Mouse (Mus musculus) adrenal gland, postnatal 14 days (tissue): ENCODE measurements at regions not wholly inside any gene's neighbourhood (a gene's known extent, or its start where the extent isn't known, plus 50 kb on each side); places are given as distances from the start of the nearest gene placed in this dataset.

Experiments
- DNase-seq: peaks from one replicate; pipeline ENCODE4 v3.0.0; 2021; ENCODE audit warnings: mixed read lengths

GRCm38 (mm10) chr12:39587204-39587909, 450.5 kb downstream of the Arl4a start:
- DNase-seq, result no peak

DNA sequence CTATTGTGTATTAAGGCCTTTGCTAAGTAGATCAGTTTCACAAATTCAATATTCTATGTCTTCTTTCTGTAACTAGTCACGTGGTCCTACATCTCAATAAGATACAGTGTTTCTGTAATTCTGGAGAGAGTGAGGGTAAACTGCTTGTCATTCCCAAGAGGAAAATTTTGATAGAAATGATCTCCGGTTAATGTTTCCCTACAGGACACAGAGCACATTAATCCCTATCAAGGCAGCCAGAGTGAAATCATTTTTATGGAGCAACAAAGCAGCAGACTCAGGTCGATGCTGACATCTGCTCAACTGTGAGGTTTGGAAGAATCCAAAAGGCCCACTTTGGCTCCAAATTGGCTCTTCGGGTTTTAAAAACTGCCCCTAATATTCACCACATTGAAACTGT, 451.7 kb downstream of the Arl4a start:
- DNase-seq, result no peak

DNA sequence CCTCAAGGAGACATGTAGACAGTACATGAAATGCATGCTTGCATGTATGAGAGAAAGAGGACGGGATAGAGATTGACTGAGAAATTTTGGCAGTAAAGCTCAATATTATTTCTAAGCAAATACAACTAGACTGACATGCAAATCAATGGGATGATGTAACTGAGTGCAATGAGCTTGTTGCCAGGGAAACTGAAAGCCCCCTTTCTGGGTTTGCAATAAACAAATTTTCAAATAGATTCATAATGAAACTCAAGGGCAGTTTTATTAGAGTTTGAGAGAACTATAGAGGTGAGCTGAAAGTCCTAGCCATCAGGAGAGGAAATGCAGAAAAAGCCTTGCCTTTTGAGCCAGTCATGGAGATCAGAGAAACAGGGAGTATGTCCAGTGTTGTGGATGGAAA, 460.2 kb downstream of the Arl4a start:
- DNase-seq, result no peak

DNA sequence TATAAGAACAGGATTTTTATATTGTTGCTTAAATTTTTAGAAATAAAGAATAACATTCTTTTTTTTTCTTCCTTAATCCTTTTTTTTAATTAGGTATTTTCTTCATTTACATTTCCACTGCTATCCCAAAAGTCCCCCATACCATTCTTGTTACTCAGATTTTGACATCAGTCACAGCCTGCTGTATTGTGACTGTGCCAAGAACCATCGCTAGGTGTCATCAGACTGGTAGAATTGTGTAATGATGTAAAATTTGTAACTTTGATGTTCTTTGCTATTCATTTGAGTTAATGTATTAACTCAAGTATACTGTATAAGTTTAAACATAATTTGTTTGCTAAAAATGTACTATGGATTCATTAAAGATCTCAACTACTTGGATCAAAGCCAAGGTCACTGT, 465.0 kb downstream of the Arl4a start:
- DNase-seq, result no peak

DNA sequence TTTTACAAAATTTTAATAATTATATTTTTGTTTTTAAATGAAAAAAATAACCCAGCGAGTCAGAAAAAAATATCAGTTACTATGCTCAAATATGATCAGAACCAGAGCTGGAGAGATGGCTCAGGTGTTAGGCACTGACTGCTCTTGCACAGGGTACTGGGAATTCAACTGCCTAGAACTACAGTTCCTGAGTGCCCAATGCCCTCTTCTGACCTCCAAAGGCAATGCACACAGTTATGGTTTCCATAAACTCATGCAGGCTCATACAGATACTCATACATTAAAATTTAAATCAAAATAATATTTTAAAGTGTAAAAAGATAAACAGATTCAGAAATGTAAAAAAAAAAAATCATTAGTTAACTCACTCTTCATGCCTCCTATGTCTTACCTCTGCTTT, 465.7 kb downstream of the Arl4a start:
- DNase-seq, result no peak

- no peak for DNase-seq
These were observed 476.9 kb downstream of the Arl4a start for GRCm38 (mm10) chr12:39560734-39561446.

DNA sequence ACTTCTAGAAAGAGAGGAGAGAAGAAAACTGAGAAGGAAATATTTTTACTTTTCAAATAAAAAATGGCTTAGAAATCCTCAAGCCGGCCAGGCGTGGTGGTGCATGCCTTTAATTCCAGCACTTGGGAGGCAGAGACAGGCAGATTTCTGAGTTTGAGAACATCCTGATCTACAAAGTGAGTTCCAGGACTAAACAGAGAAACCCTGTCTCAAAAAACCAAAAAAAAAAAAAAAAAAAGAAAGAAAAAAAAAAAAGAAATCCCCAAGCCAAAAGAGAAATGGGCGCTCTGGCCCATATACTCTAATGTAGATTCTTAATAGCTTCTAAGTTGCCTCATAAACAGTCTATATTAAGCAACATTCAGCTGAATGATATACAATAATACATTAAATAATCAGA, 479.3 kb downstream of the Arl4a start:
- no peak for DNase-seq

DNA sequence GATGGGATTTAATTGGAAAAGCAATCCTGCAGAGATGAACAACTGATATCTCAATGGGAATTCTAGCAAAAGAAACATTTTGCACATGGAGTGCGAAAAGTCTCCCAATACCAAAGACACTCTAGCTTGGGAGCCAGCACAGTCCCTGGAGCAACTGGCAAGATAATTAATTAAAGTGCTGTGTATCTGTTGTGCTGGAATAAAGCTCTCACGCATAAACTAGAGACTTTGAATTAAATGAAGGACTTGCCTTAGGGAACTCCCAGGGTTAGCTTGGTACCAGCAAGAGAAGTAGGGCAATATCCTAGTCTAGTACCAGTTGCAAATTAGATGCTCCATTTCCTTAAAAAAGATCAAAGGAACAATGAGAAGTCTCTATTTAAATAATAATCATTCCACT, 501.5 kb downstream of the Arl4a start:
- no peak for DNase-seq

DNA sequence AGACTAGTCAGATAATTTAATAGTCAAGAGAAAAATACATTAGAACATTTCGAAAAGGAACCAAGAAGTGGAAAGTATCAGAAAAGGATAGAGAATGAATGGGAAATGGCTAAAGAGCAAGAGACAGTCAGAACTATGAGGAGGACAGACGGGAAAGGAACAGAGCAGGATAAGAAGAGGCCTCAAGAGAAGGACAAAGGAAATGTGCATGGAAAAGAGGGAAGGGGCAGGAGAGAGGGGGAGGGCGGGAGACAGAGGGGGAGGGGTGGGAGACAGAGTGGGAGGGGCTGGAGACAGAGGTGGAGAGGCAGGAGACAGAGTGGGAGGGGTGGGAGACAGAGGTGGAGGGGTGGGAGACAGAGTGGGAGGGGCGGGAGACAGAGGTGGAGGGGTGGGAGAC, 509.7 kb downstream of the Arl4a start:
- no peak for DNase-seq

DNA sequence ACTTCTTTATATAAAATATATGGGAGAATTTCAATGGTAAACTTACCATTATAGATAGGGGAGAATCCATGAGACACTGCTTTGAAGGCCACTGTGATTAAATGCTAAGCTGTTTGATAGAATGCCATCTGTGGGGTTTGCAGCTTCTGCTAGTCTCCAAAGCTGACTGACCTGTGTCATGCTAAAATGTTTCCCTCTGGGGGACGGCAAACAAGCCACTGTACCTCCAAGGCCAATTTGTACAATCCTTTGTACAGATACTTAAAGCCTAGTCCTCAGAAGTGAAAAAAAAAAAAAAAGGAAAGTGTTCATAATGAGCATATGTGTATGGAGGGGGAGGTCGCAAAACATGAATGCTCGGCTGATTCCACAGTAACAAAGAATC, 510.6 kb downstream of the Arl4a start:
- DNase-seq, result no peak

DNA sequence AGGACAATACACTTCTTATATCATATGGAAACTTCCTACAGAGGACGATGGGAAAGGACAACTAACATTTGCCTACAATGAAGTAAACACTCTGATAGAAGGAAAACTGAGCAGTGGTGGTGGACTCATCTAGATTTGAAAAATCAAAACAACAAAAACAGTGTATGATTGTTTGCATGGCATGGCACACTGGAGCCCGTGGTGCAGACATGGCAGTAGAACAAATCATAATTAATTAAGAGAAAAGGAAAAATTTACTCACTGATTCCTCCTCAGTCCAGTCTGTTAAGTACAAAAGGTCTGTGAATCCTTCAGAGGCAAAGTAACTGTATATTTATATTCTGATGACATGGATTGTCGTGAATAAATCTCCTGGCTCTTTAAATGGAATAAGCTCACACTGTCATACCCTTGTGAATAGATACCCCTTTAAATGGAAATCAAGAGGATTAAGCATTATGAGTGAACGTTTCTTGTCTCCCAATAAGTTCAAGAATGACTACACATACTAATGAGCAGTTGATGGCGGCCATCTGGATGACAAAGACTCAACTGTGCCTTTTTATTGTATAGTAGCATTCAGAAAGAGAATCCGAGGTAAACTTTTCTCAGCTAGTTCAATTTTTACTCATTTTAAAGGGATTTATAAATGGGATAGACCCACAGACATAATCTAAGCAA, 511.1 kb downstream of the Arl4a start:
- no peak for DNase-seq

GRCm38 (mm10) chr12:39515690-39516089, 522.1 kb downstream of the Arl4a start:
- DNase-seq, result no peak

- DNase-seq, result no peak
These were observed 527.0 kb downstream of the Arl4a start for GRCm38 (mm10) chr12:39510855-39511254.

DNA sequence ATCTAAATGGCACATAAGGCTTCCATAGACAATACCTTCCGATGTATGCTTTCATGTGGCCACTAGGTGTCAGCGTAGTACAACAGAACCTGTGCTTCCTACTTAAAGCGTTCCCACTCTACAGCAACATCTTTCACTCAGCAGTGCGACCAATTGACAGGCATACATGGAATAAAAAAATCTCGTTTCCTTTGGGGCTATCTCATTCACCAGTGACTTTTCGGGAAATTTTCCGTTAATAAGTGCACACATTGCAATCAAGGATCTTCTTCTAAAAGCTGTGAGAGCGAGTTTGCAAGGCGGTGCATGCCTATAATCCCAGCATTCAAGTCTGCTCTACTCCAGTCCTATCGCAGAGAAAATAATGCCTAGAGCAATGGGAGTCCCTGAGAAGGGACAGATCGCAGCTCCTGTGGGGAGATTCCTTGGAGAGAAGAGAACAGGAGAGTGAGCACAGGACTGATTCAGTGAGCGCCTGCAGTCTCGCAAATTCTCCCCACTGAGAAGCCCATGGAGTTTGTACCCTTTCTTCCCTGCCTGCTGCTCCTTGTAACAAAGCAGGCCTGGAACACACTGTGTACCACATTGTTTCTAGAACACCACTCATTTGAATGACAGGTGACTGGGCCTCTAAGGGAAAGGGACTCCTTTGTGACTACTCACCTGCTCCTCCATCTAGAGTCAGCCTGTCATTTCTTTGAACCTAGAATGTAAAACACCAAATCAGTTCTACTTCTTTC, 527.6 kb downstream of the Arl4a start:
- DNase-seq, result peak; percentile 70

DNA sequence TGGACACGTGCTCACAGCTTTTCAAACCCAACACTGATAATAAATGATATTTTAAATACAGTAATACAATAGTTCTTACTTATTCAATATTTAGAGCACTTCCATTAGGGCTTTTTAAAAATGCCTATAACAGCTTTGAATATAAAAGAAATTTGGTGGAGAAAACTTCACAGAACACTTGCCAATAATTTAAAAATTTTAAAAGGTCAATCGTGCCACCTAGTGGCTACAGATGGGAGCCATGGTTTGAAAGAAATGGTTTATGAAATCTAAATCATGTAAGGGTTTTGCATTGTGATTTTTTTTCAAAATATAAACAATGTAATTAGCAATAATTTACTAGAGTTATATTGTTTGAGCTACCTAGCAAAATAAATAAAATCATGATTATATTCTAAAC, 541.6 kb downstream of the Arl4a start:
- DNase-seq, result peak; percentile 27

DNA sequence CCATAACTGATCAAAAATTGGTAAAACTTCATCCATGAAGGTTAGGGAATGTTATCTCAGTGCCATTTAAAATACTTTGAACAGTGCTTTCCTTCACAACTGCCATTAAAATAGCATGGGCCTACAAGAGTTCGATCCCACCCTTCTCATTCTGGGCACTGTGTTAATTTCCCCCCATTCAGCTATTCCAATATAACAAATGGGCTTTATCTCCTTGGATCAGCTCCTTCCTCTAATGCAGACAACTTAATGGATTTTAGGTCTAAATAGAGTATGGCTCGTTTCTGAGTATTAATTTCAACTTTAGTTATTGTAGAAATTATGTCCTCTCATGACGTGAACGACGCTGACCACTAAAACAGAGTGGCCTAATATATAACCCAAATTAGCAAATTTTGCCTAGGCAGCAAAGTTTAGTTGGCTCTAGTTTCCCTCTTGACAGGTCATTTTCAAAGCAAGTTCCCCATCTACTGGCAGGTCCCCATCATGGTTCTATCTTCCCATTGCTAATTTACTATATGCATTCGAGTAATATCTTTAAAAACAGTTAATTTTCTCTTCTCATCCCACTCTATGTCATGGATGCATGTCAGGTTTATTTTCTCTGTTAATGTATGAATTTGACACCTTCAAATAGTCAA, 544.1 kb downstream of the Arl4a start:
- DNase-seq, result peak; percentile 37

DNA sequence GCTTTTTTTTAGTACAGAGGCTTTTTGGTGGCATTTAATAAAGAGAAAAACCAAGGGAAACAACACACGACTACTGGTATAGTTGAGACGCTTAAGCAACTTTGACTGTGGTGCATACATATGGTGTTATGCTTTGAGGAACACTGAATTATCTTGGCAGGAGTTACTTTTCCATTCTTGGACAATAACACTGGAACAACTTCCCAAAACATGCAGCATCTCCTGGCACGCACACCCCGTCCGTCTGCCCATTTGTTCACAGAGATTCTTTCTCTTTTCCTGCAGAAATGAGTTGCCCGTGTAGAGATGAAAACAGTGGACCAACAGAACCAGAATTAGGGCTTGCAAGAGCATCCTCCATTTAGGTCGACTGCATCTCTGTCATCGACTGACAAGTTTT, 544.7 kb downstream of the Arl4a start:
- no peak for DNase-seq

DNA sequence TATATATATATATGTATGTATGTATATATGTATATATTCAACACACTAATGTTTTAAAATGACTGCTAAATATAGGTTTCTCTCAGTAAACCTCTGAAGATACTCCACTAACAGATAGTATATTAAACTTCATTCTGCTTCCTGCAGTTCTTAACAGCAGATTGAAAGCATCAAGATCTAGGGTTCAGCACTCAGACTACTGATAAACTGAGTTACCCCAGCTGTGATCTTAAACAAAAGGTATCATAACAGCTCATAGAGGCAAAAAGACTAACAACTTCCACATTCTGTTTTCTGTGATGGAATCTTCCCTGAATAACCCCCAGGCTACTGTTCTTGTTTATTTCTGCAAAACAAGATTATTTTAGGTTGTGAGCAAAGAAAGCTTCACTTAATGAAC, 564.8 kb downstream of the Arl4a start:
- no peak for DNase-seq
